Mouse (Mus musculus) ES-Bruce4 (cell line): ENCODE results near the gene Ddr2. TPM values are rescaled to one million over a fixed set of nuclear protein-coding genes. Genes with fewer than 3 reads are reported as not detected.

Experiments used
- H3K27ac ChIP-seq: 2 replicates; pipeline ENCODE4 v1.5.1; 2012; ENCODE audit warnings: low read length, inconsistent platforms; ENCODE audit not compliant: insufficient read depth
- H3K27me3 ChIP-seq: 2 replicates; pipeline ENCODE4 v1.6.1; 2012; ENCODE audit warnings: mild to moderate bottlenecking, low read length, inconsistent platforms; ENCODE audit not compliant: control insufficient read depth, poor library complexity, insufficient read depth, severe bottlenecking
- H3K36me3 ChIP-seq: 2 replicates; pipeline ENCODE4 v1.6.1; 2012; ENCODE audit warnings: inconsistent platforms, mild to moderate bottlenecking, low read length, moderate library complexity; ENCODE audit not compliant: control insufficient read depth, poor library complexity, insufficient read depth, severe bottlenecking
- H3K4me1 ChIP-seq: one replicate; pipeline ENCODE4 v1.8.1; 2011; ENCODE audit warnings: low read length; ENCODE audit not compliant: control insufficient read depth, insufficient read depth
- H3K4me3 ChIP-seq: 2 replicates; pipeline ENCODE4 v1.5.1; 2011; ENCODE audit warnings: low read depth, mild to moderate bottlenecking, low read length
- H3K9ac ChIP-seq: 2 replicates; pipeline ENCODE4 v1.6.1; 2012; ENCODE audit warnings: low read depth, mild to moderate bottlenecking, inconsistent platforms; ENCODE audit not compliant: poor library complexity, severe bottlenecking
- H3K9me3 ChIP-seq: replicated peaks from 2 replicates; pipeline ENCODE4 v1.6.1; 2012; ENCODE audit warnings: mild to moderate bottlenecking, low read length, inconsistent platforms; ENCODE audit not compliant: control insufficient read depth, poor library complexity, insufficient read depth, severe bottlenecking
- CTCF ChIP-seq: IDR thresholded peaks from one replicate; pipeline ENCODE4 v1.8.1; 2011; ENCODE audit warnings: low read depth, low read length
- EP300 ChIP-seq: IDR thresholded peaks from 2 replicates; pipeline ENCODE4 v1.6.1; 2011; ENCODE audit warnings: low read depth, low read length; ENCODE audit not compliant: insufficient read depth
- POLR2A ChIP-seq: IDR thresholded peaks from one replicate; pipeline ENCODE4 v1.8.1; 2011; ENCODE audit warnings: low read length; ENCODE audit not compliant: insufficient read depth
- polyA plus RNA-seq: library from polyadenylated mRNA; stranded (reverse); fragments of >200 nt; gene quantifications from 2 replicates; pipeline ENCODE4 v1.2.4, GENCODE M21; 2011; ENCODE audit warnings: low read depth; ENCODE audit not compliant: missing spikeins, insufficient read depth, insufficient read length

Ddr2 gene
- polyA plus RNA-seq, 1 experiment = 1.7 TPM

- Histone ChIP-seq H3K36me3 (no peaks in the 10 kb centered on the region), H3K4me3 (no peak overlapping the region), H3K27ac (no peak overlapping the region), H3K9me3 (no peaks in the 10 kb centered on the region), H3K27me3 (no peaks in the 10 kb centered on the region), H3K4me1 (no peaks in the 10 kb centered on the region), H3K9ac (no peak overlapping the region)
- TF ChIP-seq POLR2A (no peak), EP300 (no peak)
Observed at GRCm38 (mm10) chr1:170065009-170065408, 45.6 kb downstream of the Ddr2 start.

GRCm38 (mm10) chr1:170064083-170064494, 46.5 kb downstream of the Ddr2 start:
- Histone ChIP-seq H3K27me3 (no peaks in the 10 kb centered on the region), H3K4me1 (no peaks in the 10 kb centered on the region), H3K36me3 (no peaks in the 10 kb centered on the region), H3K9ac (no peak overlapping the region), H3K4me3 (no peak overlapping the region), H3K9me3 (0 out of 2 replicates have a peak, but pooled peaks cover 6% of the 10 kb centered on the region), H3K27ac (no peak overlapping the region)
- TF ChIP-seq CTCF (no peak), EP300 (no peak), POLR2A (no peak)

DNA sequence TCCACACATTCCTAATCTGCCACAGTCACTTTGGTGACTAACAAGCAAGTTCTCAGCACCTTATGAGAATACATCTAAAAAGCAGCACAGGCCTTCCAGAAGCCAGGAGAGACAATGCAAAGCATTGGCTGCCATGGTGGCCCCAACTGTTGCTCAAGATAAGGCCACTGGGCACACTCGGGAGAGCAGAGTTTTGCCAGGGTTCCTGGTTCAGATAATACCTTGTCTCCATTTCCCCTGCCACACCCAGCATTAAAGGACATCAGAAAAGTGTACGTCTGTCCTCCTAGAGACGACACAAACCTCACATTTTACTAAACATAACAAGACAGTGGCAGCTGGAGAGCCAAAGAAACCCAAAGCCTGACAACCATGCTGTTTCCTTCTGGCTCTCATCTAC, 50.3 kb downstream of the Ddr2 start:
- Histone ChIP-seq H3K9me3 (0 out of 2 replicates have a peak, but pooled peaks cover 6% of the 10 kb centered on the region), H3K27ac (no peak overlapping the region), H3K9ac (no peak overlapping the region), H3K4me1 (no peaks in the 10 kb centered on the region), H3K27me3 (no peaks in the 10 kb centered on the region), H3K36me3 (no peaks in the 10 kb centered on the region), H3K4me3 (no peak overlapping the region)
- TF ChIP-seq EP300 (no peak), CTCF (no peak), POLR2A (no peak)

DNA sequence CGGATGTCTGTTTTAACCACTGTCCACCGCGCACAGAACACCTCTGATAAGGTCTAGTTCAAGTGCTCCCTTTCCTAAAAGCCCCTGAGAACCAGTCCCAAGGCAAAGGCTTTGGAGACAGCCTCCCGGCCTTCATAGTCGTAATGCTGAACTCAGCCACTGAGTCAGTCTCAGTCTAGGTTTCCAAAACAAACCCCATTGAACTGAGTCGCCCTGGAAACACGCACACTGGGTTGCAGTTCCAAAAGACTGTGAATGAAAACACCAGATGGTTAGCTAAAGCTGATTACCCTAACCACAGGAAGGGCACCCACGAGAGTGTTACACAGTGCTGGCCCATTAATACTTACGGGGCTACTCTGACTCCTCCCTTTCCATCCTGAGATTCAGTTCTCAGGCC, 51.2 kb downstream of the Ddr2 start:
- H3K36me3 ChIP-seq = no peaks in the 10 kb centered on the region
- H3K27me3 ChIP-seq = no peaks in the 10 kb centered on the region
- H3K4me1 ChIP-seq = no peaks in the 10 kb centered on the region
- H3K4me3 ChIP-seq = no peak overlapping the region
- H3K9me3 ChIP-seq = 0 out of 2 replicates have a peak, but pooled peaks cover 6% of the 10 kb centered on the region
- H3K27ac ChIP-seq = no peak overlapping the region
- H3K9ac ChIP-seq = no peak overlapping the region
- no peak for TF ChIP-seq CTCF
- no peak for TF ChIP-seq POLR2A
- no peak for TF ChIP-seq EP300

DNA sequence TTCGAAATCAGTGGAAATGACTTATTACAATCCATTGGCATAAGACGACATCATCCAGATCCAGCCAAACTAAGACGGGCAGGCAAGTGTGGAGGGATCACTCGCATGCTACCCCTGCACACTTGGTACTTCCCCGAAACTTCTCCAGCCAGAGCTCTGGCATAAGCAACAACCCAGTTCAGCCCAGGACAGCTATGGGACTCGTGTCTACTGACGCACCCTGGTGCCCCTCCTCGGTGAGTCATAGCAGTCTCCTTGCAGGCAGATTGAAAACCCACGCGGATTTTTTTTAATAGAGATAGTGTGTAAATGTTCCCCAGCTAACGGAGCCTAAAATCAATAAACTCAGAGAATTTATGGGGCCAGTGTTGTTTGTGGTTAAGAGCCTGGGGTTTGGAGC, 52.5 kb downstream of the Ddr2 start:
- no peak overlapping the region for H3K9ac ChIP-seq
- H3K36me3 ChIP-seq = no peaks in the 10 kb centered on the region
- no peaks in the 10 kb centered on the region for H3K4me1 ChIP-seq
- H3K4me3 ChIP-seq = no peak overlapping the region
- H3K27ac ChIP-seq = no peak overlapping the region
- no peak for TF ChIP-seq POLR2A
- TF ChIP-seq EP300 = no peak
- no peak for TF ChIP-seq CTCF
- H3K27me3 ChIP-seq = no peaks in the 10 kb centered on the region
- 0 out of 2 replicates have a peak, but pooled peaks cover 6% of the 10 kb centered on the region for H3K9me3 ChIP-seq

- Histone ChIP-seq H3K9ac (no peak overlapping the region), H3K36me3 (no peaks in the 10 kb centered on the region), H3K27me3 (no peaks in the 10 kb centered on the region), H3K27ac (no peak overlapping the region), H3K4me1 (no peaks in the 10 kb centered on the region), H3K4me3 (no peak overlapping the region), H3K9me3 (0 out of 2 replicates have a peak, but pooled peaks cover 6% of the 10 kb centered on the region)
- TF ChIP-seq CTCF (no peak), POLR2A (no peak), EP300 (no peak)
Observed at GRCm38 (mm10) chr1:170057607-170058006, 53.0 kb downstream of the Ddr2 start.
